Mouse (Mus musculus) retina, adult 2 months (tissue): ENCODE results near the gene Tm4sf19.
"Not testable (repeated sequence)": the region's sequence is repeated elsewhere in the genome, so short reads cannot be mapped to it uniquely, and the experiment has no call there.

Experiments used
- DNase-seq: peaks from one replicate; pipeline ENCODE4 v3.0.0-alpha.2; 2012; ENCODE audit warnings: low read depth, low spot score

Gene Tm4sf19

GRCm38 (mm10) chr16:32430474-32431046 lies 30.3 kb downstream of the Tm4sf19 start, which contains the start of gene Pcyt1a:
Gene Pcyt1a (plus strand): TSS chr16:32430921.
- DNase-seq: peak; percentile 81

- DNase-seq: no peak
Measured at GRCm38 (mm10) chr16:32431047-32431591, 30.8 kb downstream of the Tm4sf19 start.

- no peak for DNase-seq
Measured at GRCm38 (mm10) chr16:32431926-32432325, 31.6 kb downstream of the Tm4sf19 start.

- DNase-seq: no peak
Measured at GRCm38 (mm10) chr16:32433138-32433537, 32.8 kb downstream of the Tm4sf19 start.

- no peak for DNase-seq
Measured at GRCm38 (mm10) chr16:32434066-32434465, 33.8 kb downstream of the Tm4sf19 start.

- DNase-seq: no peak
Measured at GRCm38 (mm10) chr16:32434691-32435090, 34.4 kb downstream of the Tm4sf19 start.

- no peak for DNase-seq
Measured at GRCm38 (mm10) chr16:32436657-32437056, 36.4 kb downstream of the Tm4sf19 start.

- DNase-seq: no peak
Measured at GRCm38 (mm10) chr16:32437266-32437665, 37.0 kb downstream of the Tm4sf19 start.

GRCm38 (mm10) chr16:32441432-32441831 lies 41.1 kb downstream of the Tm4sf19 start:
- no peak for DNase-seq

- not testable (repeated sequence) for DNase-seq
Measured at GRCm38 (mm10) chr16:32444615-32445014, 44.3 kb downstream of the Tm4sf19 start.

- DNase-seq: no peak
Measured at GRCm38 (mm10) chr16:32445558-32445957, 45.3 kb downstream of the Tm4sf19 start.

- DNase-seq: no peak
Measured at GRCm38 (mm10) chr16:32446563-32447138, 46.3 kb downstream of the Tm4sf19 start.

GRCm38 (mm10) chr16:32449665-32450064 lies 49.4 kb downstream of the Tm4sf19 start:
- DNase-seq: no peak

GRCm38 (mm10) chr16:32450133-32450532 lies 49.8 kb downstream of the Tm4sf19 start:
- no peak for DNase-seq

- no peak for DNase-seq
Measured at GRCm38 (mm10) chr16:32453102-32453501, 52.8 kb downstream of the Tm4sf19 start.

GRCm38 (mm10) chr16:32454646-32455045 lies 54.3 kb downstream of the Tm4sf19 start:
- no peak for DNase-seq

GRCm38 (mm10) chr16:32456086-32456485 lies 55.8 kb downstream of the Tm4sf19 start:
- no peak for DNase-seq

GRCm38 (mm10) chr16:32456761-32457160 lies 56.5 kb downstream of the Tm4sf19 start:
- no peak for DNase-seq
